Mouse (Mus musculus) mouse trophoblast stem cell (cell line): ENCODE results near the gene Slc8a1.

Experiments
- in situ Hi-C, 2 experiments: fragments of 300-500 bp; cut with MseI, MboI; formaldehyde crosslinking; loops; 2 replicates in 1 of 2; 3 replicates in 1 of 2; pipeline ENCODE4 v1.15.1; 2025

The Slc8a1 gene

GRCm38 (mm10) chr17:81669816-81670691 lies 68.1 kb downstream of the Slc8a1 start:
- in situ Hi-C loops, result loop anchor here in 1 of 2 experiments (10.0 kb wide), 1 partner anchor 475 kb away; no protein-coding TSS in a partner anchor

- in situ Hi-C loops, result loop anchor here in 1 of 2 experiments (10.0 kb wide), 1 partner anchor 474 kb away; no protein-coding TSS in a partner anchor
Observed at GRCm38 (mm10) chr17:81669062-81669815, 68.9 kb downstream of the Slc8a1 start.

DNA sequence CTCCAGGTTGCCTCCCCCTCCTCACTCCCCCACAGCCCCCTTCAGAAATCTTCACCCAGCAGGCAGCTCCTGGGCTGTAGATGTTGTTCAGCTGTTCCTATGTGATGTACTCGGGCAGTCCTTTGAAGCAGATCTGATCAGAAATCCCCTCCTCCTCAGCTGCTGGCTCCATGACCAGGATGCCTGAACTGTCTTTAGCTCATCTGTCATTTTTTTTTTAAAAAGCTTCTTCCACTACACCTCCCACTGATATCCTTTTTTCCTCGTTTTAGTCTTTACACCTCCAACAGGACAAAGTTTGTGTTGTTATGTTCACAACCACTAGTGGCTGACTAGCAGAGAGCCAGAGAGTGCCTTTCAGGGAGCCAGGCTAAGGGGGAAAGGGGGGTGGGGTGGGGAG lies 69.7 kb downstream of the Slc8a1 start:
- in situ Hi-C loops, result loop anchor here in 1 of 2 experiments (10.0 kb wide), 1 partner anchor 474 kb away; no protein-coding TSS in a partner anchor

DNA sequence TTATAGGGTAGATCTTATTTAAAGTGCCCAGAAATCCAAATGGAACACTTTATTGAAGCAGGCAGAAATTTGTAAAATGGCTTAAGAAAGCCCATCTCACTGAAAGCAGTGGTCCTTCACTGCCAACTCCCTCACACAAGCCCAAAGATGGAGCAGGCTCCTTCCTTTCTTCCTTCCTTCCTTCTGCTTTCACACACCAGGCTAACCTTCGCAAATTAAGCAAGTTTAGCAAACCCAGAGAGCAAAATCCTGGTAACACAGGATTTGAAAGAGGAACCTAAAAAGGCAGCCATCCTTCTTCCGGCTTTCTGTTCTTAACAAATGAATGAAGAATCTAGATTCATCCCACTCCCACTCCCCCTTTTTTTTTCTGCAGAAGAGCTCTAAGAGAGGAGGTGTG lies 70.2 kb downstream of the Slc8a1 start:
- in situ Hi-C loops, result loop anchor here in 1 of 2 experiments (10.0 kb wide), 1 partner anchor 473 kb away; no protein-coding TSS in a partner anchor

- in situ Hi-C loops, result loop anchor here in 1 of 2 experiments (10.0 kb wide), 1 partner anchor 472 kb away; no protein-coding TSS in a partner anchor
Observed at GRCm38 (mm10) chr17:81666551-81666950, 71.6 kb downstream of the Slc8a1 start.

DNA sequence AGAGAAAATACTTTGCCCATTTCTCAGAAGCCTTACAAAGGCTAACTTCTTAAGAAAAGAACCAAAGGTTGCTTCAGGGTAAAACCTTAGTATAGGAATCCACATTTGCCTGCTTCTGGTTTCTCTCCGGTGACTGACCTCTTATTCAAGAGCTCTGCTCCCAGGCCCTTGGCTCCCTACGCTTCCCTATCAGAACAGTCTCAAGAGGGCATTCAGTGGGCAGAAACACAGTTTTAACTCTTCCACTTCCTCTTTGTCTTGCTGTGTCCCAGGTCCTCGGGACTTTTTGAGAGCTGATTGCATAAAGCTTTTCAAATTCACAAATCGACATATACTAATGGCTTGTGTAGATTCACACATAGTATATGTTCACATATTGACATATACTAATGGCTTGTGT lies 73.3 kb downstream of the Slc8a1 start:
- in situ Hi-C loops, result loop anchor here in 1 of 2 experiments (10.0 kb wide), 1 partner anchor 470 kb away; no protein-coding TSS in a partner anchor

DNA sequence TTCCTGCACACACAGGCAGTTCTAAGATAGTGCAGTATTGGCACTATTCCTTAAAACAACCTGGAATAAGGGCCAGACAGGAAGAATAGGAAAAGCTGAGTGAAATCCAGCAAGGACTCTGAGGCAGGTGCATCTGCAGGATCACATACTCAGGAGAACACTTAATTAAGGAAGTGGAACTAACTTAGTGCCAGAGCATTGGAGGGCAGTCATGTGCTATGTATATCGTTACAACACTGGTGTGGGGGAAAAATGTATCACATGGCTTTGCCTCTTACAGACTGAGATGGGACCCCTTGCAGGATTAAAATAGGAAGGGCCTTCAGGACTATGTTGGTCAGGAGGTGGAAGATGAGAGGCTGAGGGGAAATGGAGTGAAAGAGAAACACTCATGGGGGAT lies 80.3 kb downstream of the Slc8a1 start:
- in situ Hi-C loops, result no loop called here

GRCm38 (mm10) chr17:81654548-81654947 lies 83.6 kb downstream of the Slc8a1 start:
- in situ Hi-C loops, result no loop called here

DNA sequence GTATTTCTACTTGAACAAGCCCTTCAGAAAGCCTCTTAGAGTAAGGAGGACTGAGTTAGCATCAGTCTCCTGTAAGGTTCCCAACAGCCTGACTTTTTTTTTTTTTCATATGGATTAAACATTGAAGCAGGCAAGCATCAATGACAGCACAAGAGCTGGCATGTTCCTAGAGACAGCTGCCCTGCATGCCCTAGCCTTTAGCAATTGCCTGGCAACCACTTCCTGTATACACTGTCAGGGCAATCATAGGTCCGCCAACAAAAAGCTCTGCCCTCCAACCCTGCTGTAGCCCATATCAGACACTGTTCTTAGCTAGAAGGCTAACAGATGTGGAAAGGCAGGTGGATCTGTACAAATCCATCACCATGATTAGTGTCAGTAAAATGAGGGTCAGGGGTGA lies 85.2 kb downstream of the Slc8a1 start:
- in situ Hi-C loops, result no loop called here

DNA sequence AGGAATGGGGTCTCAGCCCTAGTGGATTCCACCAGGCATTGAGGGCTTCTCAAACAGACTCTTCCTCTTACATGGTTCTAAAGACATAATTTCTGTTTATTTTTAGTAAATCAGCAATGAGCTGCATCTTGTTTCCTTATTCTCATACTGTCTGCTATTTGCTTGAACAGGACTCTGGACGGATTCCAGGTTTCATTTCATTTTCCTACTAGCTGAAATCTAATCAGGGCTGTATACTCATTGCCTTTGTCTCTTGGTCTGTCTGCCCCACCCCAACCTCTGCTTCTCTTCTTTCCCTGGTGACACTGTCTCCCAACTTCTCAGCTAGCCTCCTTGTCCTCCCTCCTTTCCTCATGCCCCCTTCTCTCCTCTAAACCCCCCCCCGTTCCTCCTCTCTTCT lies 101.4 kb downstream of the Slc8a1 start:
- in situ Hi-C loops, result no loop called here

DNA sequence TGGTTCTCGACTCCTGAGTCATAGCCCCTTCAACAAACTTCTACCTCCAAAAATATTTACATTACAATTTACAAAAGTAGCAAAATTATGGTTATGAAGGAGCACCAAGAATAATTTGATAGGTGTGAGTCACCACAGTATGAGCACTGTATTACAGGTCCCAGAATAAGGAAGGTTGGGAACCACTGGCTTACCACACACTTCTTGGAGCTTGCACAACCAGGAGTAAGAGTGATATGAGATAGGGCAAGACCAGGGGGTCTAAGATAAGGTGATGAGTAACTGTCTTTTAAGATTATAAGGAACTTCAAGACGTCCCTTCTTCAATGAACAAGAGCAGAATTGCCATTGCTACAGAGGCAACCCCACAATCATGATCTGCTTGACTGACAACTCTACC lies 107.7 kb downstream of the Slc8a1 start:
- in situ Hi-C loops, result no loop called here

DNA sequence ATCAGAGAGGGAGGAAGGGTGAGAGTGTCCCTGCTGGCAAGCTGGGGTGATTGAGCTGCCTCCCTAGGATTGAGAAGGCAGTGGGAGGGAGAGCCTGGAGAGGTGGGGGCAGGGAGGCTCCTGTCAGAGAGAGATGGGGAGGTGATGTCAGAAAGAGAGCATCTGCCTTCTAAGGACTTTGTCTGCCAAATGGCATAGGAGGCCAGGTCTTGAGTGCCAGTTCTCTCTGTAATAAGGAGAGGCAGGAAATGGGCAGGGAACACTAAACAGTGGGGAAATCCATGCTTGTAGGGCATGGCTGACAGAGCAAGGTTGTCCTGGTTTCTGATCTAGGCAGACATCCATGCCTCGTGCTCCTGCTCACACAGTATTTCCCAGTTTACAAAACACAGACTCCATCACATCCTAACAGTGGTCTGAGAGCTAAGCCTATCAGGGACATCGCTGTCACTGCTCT lies 117.0 kb downstream of the Slc8a1 start:
- in situ Hi-C loops, result no loop called here

GRCm38 (mm10) chr17:81618461-81618860 lies 119.7 kb downstream of the Slc8a1 start:
- in situ Hi-C loops, result no loop called here

DNA sequence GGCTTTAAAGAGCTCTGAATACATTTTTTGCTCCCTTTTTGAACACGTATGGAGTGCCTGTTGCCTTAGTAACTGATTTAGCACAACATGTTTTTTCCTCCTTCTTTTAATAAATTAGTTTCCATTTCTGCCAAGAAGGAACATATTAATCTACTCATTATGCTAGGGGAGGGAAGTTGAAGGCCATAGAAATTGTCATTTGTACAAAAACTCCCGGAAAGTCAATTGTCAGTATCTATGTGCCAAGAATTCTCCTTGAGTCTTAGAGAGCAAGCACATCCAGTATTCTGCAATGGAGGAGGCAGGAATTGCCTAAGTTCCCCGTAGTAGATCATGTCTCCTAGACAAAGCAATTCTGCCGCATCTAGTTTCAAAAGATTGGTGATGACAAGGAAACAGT lies 121.9 kb downstream of the Slc8a1 start:
- in situ Hi-C loops, result no loop called here

DNA sequence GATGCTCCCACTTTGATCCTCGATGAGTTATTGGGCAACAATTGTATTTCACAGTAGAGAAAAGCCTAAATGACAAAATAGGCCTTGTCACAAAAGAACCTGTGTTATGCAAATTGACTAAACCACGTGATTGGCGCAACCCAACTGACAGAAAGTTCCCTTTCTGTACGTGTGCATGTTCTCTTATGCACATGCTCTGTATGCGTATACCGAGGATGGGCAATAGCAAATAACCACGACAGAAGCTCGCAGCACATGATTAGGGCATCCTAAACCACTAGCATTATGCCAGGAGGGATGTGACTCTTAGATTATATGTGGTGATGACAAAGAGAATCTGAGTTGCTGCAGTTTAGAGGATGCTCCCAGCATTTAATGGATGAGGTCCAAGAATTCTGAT lies 122.8 kb downstream of the Slc8a1 start:
- in situ Hi-C loops, result no loop called here

DNA sequence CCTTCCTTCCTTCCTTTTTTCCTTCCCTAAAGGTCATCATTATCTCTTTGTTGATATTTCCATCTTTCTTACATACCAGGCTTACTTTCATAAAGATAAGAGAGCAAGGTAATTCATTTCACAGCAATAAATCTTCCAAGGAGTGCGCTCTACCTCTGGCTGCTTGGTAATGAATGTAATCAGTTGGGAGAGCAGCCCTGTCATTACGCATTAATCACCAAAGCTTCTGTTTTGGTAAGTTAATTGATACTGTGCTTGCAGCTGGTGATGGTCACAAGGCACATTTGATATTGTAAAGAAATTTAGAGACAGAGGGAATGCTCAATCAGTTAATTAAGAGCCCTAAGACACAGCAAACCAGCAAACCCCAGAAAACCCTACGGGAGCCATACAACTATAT lies 130.7 kb downstream of the Slc8a1 start:
- in situ Hi-C loops, result no loop called here

- in situ Hi-C loops, result no loop called here
Observed at GRCm38 (mm10) chr17:81606084-81606483, 132.1 kb downstream of the Slc8a1 start.

DNA sequence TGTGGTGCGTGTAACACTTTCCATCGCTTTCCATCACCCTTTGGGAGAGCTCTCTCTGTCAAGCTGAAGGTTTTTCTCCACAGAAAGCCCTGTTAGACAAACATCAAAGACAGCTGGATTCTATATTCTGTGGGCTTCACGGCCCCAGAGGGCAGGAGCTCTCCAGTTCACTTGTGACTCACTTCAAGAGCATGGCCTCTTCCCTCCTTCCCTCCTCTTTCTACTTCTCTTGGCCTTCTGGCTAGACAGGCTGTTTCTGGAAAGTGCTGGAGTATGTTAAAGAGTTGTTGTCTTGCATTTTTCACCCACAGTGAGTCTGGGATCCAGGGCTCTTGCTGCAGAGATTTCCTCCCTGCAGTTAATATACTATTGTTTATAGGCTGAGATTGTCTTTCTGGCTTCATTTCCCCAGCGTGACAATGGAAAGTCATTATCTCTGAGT lies 132.9 kb downstream of the Slc8a1 start:
- in situ Hi-C loops, result no loop called here

DNA sequence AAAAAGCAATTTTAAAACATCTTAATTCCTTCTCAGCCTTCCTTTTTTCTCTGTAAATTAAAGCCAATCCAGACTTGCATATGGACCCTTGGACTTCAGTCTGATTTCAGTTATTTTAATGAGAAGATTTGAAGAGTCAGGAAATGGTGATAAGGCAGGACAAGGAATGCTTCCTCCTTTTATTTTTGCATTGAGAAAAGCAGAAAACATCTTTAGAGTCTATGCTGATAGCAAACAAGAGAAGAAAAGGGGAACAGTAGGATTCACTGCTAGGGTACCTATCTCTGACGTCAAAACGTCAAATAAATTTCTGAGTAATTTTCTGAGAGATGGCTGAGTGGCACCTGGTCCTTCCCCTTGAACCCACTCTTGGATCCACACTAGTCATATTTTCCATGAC lies 139.1 kb downstream of the Slc8a1 start:
- in situ Hi-C loops, result no loop called here

- in situ Hi-C loops, result no loop called here
Observed at GRCm38 (mm10) chr17:81589791-81590190, 148.4 kb downstream of the Slc8a1 start.

GRCm38 (mm10) chr17:81586759-81587158 lies 151.4 kb downstream of the Slc8a1 start:
- in situ Hi-C loops, result no loop called here
